Mouse (Mus musculus): ENCODE measurements around the gene Hoxa9. TPM values are rescaled to one million over a fixed set of nuclear protein-coding genes. Genes with fewer than 3 reads are reported as not detected.

Gene Hoxa9
- polyA plus RNA-seq, 1 experiment from 2014 or later: 0.11 TPM

DNA sequence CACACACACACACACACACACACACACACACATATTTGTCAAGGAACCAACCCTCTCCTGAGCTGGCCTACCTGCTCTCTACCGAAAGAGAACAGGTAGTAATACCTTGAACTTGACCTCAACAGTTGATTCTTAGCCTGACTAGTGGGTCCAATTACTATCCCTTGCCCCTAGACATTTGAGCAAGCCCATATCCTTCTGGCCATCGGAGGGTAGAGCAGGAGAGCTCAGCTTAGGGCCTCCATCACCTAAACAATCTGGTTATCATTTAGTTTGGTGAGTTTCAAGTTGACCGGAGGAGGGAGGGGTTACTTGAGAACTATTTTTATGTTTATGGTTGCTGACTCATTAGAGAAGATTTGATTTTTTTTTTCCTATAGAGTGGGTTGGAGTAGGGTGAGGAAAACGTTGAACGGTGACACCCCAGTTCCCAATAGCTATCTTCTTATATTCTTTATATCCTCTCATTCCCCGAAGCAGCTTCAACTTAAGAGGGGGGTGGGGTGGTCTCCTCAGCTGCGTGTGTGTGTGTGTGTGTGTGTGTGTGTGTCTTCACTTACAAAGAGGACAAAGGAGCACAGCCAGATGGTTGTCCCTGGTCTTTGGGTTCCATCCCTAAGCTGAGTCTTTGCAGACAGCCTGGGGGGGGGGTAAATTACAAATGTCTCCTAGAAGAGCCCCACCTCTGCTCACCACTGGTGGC is 20.4 kb upstream of the Hoxa9 start:
- no peak overlapping the region for H3K4me2 ChIP-seq (ENCODE audit: low read length)
- H3K9ac ChIP-seq (ENCODE audit: low read length): no peak overlapping the region
- ATAC-seq (ENCODE audit: insufficient number of reproducible peaks, insufficient read depth, low FRiP score, low read depth): no peak
- no peak overlapping the region for H3K27ac ChIP-seq (replicated peaks in 1 of 2; ENCODE audit: control insufficient read depth in 1 of 2, insufficient read depth in 1 of 2, low read depth in 2 of 2, low read length in 2 of 2)
- no peak overlapping the region for H3K4me3 ChIP-seq (ENCODE audit: control insufficient read depth in 1 of 2, insufficient read depth in 1 of 2, low read depth in 1 of 2, low read length in 2 of 2)
- peaks cover 95% of the 10 kb centered on the region for H3K27me3 ChIP-seq (ENCODE audit: control insufficient read depth, insufficient read depth, low read length)
- H3K4me1 ChIP-seq (ENCODE audit: control insufficient read depth in 2 of 2, insufficient read depth in 2 of 2, low read length in 2 of 2): peaks cover 0 to 2% of the 10 kb centered on the region in 2 experiments; a peak in 1 of 4 replicates
- 11% methylated on average over 7 of the region's 7 CpGs for WGBS
- no peaks in the 10 kb centered on the region for H3K36me3 ChIP-seq (ENCODE audit: control insufficient read depth, insufficient read depth, low read length)
- no peaks in the 10 kb centered on the region for H3K9me3 ChIP-seq (ENCODE audit: control insufficient read depth, low read length)

DNA sequence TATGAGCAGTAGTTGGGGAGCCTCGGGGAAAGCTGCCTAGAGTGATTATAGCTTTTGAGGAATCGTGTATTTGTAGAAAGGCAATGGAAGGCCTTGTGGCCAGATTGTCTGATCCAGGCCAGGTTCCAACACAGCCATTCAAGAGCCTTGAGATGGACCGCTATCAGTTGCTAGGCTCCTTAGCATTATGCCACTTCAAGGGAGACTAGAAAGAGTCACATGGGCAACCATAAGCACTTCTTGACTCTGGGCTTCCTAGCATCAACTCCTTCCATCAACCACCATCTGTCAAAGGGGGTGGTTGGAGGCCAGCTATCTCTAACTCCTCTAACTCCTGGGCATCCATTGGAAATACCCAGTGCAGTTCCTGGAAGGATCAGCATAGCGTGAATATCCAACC is 18.9 kb upstream of the Hoxa9 start:
- no peak overlapping the region for H3K27ac ChIP-seq (replicated peaks in 1 of 2; ENCODE audit: control insufficient read depth in 1 of 2, insufficient read depth in 1 of 2, low read depth in 2 of 2, low read length in 2 of 2)
- no peak overlapping the region for H3K4me2 ChIP-seq (ENCODE audit: low read length)
- H3K4me1 ChIP-seq (ENCODE audit: control insufficient read depth in 2 of 2, insufficient read depth in 2 of 2, low read length in 2 of 2): peaks cover 0 to 7% of the 10 kb centered on the region in 2 experiments; a peak in 2 of 4 replicates
- no peaks in the 10 kb centered on the region for H3K9me3 ChIP-seq (ENCODE audit: control insufficient read depth, low read length)
- H3K27me3 ChIP-seq (ENCODE audit: control insufficient read depth, insufficient read depth, low read length): peaks cover 97% of the 10 kb centered on the region
- 3% methylated on average over 4 of the region's 4 CpGs for WGBS
- no peak overlapping the region for H3K9ac ChIP-seq (ENCODE audit: low read length)
- H3K4me3 ChIP-seq (ENCODE audit: control insufficient read depth in 1 of 2, insufficient read depth in 1 of 2, low read depth in 1 of 2, low read length in 2 of 2): no peak overlapping the region
- ATAC-seq (ENCODE audit: insufficient number of reproducible peaks, insufficient read depth, low FRiP score, low read depth): no peak
- H3K36me3 ChIP-seq (ENCODE audit: control insufficient read depth, insufficient read depth, low read length): no peaks in the 10 kb centered on the region

GRCm38 (mm10) chr6:52249415-52249738 is 18.5 kb upstream of the Hoxa9 start:
- Histone ChIP-seq H3K36me3 (ENCODE audit: control insufficient read depth, insufficient read depth, low read length) (no peaks in the 10 kb centered on the region), H3K9me3 (ENCODE audit: control insufficient read depth, low read length) (no peaks in the 10 kb centered on the region), H3K4me2 (ENCODE audit: low read length) (no peak overlapping the region), H3K9ac (ENCODE audit: low read length) (no peak overlapping the region), H3K4me1 (ENCODE audit: control insufficient read depth in 2 of 2, insufficient read depth in 2 of 2, low read length in 2 of 2) (peaks cover 0 to 8% of the 10 kb centered on the region in 2 experiments; a peak in 2 of 4 replicates), H3K27ac (replicated peaks in 1 of 2; ENCODE audit: control insufficient read depth in 1 of 2, insufficient read depth in 1 of 2, low read depth in 2 of 2, low read length in 2 of 2) (no peak overlapping the region), H3K4me3 (ENCODE audit: control insufficient read depth in 1 of 2, insufficient read depth in 1 of 2, low read depth in 1 of 2, low read length in 2 of 2) (0 out of 4 replicates have a peak overlapping the region, but pooled peaks of 1 of the 2 experiments have one; percentile 3), H3K27me3 (ENCODE audit: control insufficient read depth, insufficient read depth, low read length) (peaks cover 97% of the 10 kb centered on the region)
- WGBS: 1% methylated on average over 16 of the region's 16 CpGs
- no peak for ATAC-seq (ENCODE audit: insufficient number of reproducible peaks, insufficient read depth, low FRiP score, low read depth)

DNA sequence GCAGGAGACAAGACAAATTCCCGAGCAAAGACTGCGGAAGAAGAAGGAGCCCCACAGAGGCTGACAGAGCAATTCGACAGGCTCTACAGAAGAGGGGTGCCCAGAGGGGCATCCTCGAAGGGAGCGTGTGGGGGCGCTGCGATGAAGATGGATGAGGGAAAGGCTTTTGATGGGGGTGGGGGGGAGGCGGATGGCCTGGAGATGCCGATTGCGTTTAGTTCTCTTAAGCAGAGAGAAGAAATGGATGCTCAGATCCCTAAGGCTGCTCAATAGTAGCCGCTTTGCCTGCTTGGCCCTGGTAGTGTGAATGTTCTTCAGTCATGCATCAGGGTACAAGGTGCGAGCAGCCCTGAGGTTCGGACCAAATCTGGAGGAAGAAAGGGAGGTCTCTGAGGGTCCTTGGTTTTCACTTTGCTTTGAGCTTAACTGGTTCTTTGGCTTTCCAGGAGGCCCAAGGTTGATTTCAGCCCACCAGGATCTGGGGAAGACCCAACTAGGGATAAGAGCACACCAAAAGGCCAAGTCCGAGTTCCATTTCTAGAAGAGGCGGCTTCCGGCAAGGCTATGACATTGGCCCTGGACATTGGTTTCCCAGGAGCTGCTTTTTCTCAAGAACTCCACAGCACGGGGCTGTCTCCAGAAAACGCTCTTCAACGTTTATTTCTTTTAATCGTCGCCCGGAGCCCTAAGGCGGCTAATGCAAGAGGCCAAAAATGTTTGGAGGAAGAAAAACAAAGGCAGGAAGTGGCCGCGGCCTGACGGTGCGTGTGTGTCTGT is 17.9 kb upstream of the Hoxa9 start:
- Histone ChIP-seq H3K27me3 (ENCODE audit: control insufficient read depth, insufficient read depth, low read length) (peaks cover 97% of the 10 kb centered on the region), H3K27ac (replicated peaks in 1 of 2; ENCODE audit: control insufficient read depth in 1 of 2, insufficient read depth in 1 of 2, low read depth in 2 of 2, low read length in 2 of 2) (no peak overlapping the region), H3K4me1 (ENCODE audit: control insufficient read depth in 2 of 2, insufficient read depth in 2 of 2, low read length in 2 of 2) (peaks cover 0 to 8% of the 10 kb centered on the region in 2 experiments; a peak in 2 of 4 replicates), H3K36me3 (ENCODE audit: control insufficient read depth, insufficient read depth, low read length) (no peaks in the 10 kb centered on the region), H3K4me3 (ENCODE audit: control insufficient read depth in 1 of 2, insufficient read depth in 1 of 2, low read depth in 1 of 2, low read length in 2 of 2) (0 out of 4 replicates have a peak overlapping the region, but pooled peaks of 1 of the 2 experiments have one; percentile 3), H3K4me2 (ENCODE audit: low read length) (no peak overlapping the region), H3K9me3 (ENCODE audit: control insufficient read depth, low read length) (no peaks in the 10 kb centered on the region), H3K9ac (ENCODE audit: low read length) (no peak overlapping the region)
- WGBS: 1% methylated on average over 27 of the region's 27 CpGs
- ATAC-seq (ENCODE audit: insufficient number of reproducible peaks, insufficient read depth, low FRiP score, low read depth): no peak

- Histone ChIP-seq H3K27me3 (ENCODE audit: control insufficient read depth, insufficient read depth, low read length) (peaks cover 98% of the 10 kb centered on the region), H3K4me2 (ENCODE audit: low read length) (no peak overlapping the region), H3K27ac (replicated peaks in 1 of 2; ENCODE audit: control insufficient read depth in 1 of 2, insufficient read depth in 1 of 2, low read depth in 2 of 2, low read length in 2 of 2) (no peak overlapping the region), H3K4me3 (ENCODE audit: control insufficient read depth in 1 of 2, insufficient read depth in 1 of 2, low read depth in 1 of 2, low read length in 2 of 2) (no peak overlapping the region), H3K36me3 (ENCODE audit: control insufficient read depth, insufficient read depth, low read length) (no peaks in the 10 kb centered on the region), H3K9ac (ENCODE audit: low read length) (no peak overlapping the region), H3K4me1 (ENCODE audit: control insufficient read depth in 2 of 2, insufficient read depth in 2 of 2, low read length in 2 of 2) (peaks cover 0 to 6% of the 10 kb centered on the region in 2 experiments; a peak in 2 of 4 replicates), H3K9me3 (ENCODE audit: control insufficient read depth, low read length) (no peaks in the 10 kb centered on the region)
- no peak for ATAC-seq (ENCODE audit: insufficient number of reproducible peaks, insufficient read depth, low FRiP score, low read depth)
- 2% methylated on average over 23 of the region's 23 CpGs for WGBS
Measured at GRCm38 (mm10) chr6:52247766-52248637, 17.1 kb upstream of the Hoxa9 start.

GRCm38 (mm10) chr6:52246916-52247315 is 16.0 kb upstream of the Hoxa9 start:
- Histone ChIP-seq H3K9me3 (ENCODE audit: control insufficient read depth, low read length) (no peaks in the 10 kb centered on the region), H3K4me2 (ENCODE audit: low read length) (no peak overlapping the region), H3K36me3 (ENCODE audit: control insufficient read depth, insufficient read depth, low read length) (no peaks in the 10 kb centered on the region), H3K27me3 (ENCODE audit: control insufficient read depth, insufficient read depth, low read length) (peaks cover 98% of the 10 kb centered on the region), H3K4me3 (ENCODE audit: control insufficient read depth in 1 of 2, insufficient read depth in 1 of 2, low read depth in 1 of 2, low read length in 2 of 2) (no peak overlapping the region), H3K27ac (replicated peaks in 1 of 2; ENCODE audit: control insufficient read depth in 1 of 2, insufficient read depth in 1 of 2, low read depth in 2 of 2, low read length in 2 of 2) (no peak overlapping the region), H3K4me1 (ENCODE audit: control insufficient read depth in 2 of 2, insufficient read depth in 2 of 2, low read length in 2 of 2) (peaks cover 0 to 6% of the 10 kb centered on the region in 2 experiments; a peak in 2 of 4 replicates), H3K9ac (ENCODE audit: low read length) (no peak overlapping the region)
- no peak for ATAC-seq (ENCODE audit: insufficient number of reproducible peaks, insufficient read depth, low FRiP score, low read depth)
- 2% methylated on average over 3 of the region's 3 CpGs for WGBS

DNA sequence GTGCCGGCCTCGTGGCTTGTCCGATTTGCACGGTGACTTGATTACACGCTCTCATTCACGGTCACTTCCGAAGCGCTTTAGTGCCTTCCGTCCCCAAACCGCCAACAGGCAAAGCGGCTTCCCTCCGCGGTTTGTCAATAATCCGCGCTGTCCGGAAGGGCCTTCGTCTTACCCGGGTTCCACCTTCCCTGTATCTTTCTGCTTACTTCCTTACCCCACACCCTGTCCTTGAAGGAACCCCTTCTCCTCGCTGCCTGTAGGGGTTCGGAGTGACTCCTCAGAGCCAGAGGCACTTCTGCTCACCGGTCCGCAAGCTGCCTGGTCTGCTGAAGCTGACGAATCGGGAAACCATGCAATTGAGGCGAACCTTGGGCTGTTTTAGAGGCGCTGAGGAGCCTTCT is 15.5 kb upstream of the Hoxa9 start:
- WGBS: under 1% methylated on average over 26 of the region's 26 CpGs
- ATAC-seq (ENCODE audit: insufficient number of reproducible peaks, insufficient read depth, low FRiP score, low read depth): no peak
- Histone ChIP-seq H3K4me1 (ENCODE audit: control insufficient read depth in 2 of 2, insufficient read depth in 2 of 2, low read length in 2 of 2) (peaks cover 0 to 6% of the 10 kb centered on the region in 2 experiments; a peak in 2 of 4 replicates), H3K9me3 (ENCODE audit: control insufficient read depth, low read length) (no peaks in the 10 kb centered on the region), H3K4me3 (ENCODE audit: control insufficient read depth in 1 of 2, insufficient read depth in 1 of 2, low read depth in 1 of 2, low read length in 2 of 2) (no peak overlapping the region), H3K9ac (ENCODE audit: low read length) (no peak overlapping the region), H3K4me2 (ENCODE audit: low read length) (no peak overlapping the region), H3K36me3 (ENCODE audit: control insufficient read depth, insufficient read depth, low read length) (no peaks in the 10 kb centered on the region), H3K27ac (replicated peaks in 1 of 2; ENCODE audit: control insufficient read depth in 1 of 2, insufficient read depth in 1 of 2, low read depth in 2 of 2, low read length in 2 of 2) (no peak overlapping the region), H3K27me3 (ENCODE audit: control insufficient read depth, insufficient read depth, low read length) (peaks cover 98% of the 10 kb centered on the region)

All from heart, embryonic 14.5 days (tissue).